15 mouse cellular contexts compared by ENCODE assay signal in genomic region chr19:11059967-11060366, GRCm38 (mm10). TPM values are rescaled to one million over a fixed set of nuclear protein-coding genes. Genes with fewer than 3 reads are reported as not detected.
"Had no signal": no experiment of that assay in that cellular context is flagged by ENCODE, and none has a peak within 500 bp of the region (broad histone marks: within the 10 kb centered on the region; RNA-seq: fewer than 3 reads in every experiment).

No protein-coding gene starts in this region.

- DNase-seq: kidney, adult 2 months; kidney, postnatal 25 days; layer of hippocampus, adult 9-11 months; liver, embryonic 13.5 days; lung, adult 2 months; lung, postnatal 14 days; thymus, adult 18-20 months; thymus, postnatal 36 days had no signal

- ATAC-seq: midbrain, embryonic 15.5 days had no signal

RNA-seq across cellular contexts. Expression of gene Ms4a8a, which starts 20.9 kb away (rescaled TPM):
- total RNA-seq: layer of hippocampus, postnatal 25 days; left cerebral cortex, adult 2 months; left cerebral cortex, postnatal 36 days had no signal

RNA-seq across cellular contexts. Expression of gene Ms4a18, which starts 42.1 kb away (rescaled TPM):
- total RNA-seq: layer of hippocampus, adult 2 months; layer of hippocampus, postnatal 25 days; left cerebral cortex, adult 2 months; left cerebral cortex, postnatal 10 days; left cerebral cortex, postnatal 36 days; liver, adult 2 months had no signal
